Mouse (Mus musculus) intestine, embryonic 14.5 days (tissue): Measurements from ENCODE around the gene Slc22a7. TPM values are rescaled to one million over a fixed set of nuclear protein-coding genes. Genes with fewer than 3 reads are reported as not detected.

ENCODE experiments used
- ATAC-seq: fragments of 200-750 bp; cut with Nextera tagmentation; replicated peaks from 2 replicates; pipeline ENCODE4 v1.8.0; 2017; ENCODE audit warnings: low read depth, moderate number of reproducible peaks, moderate TSS enrichment, moderate library complexity; ENCODE audit not compliant: low FRiP score, low TSS enrichment
- DNase-seq: peaks from one replicate; pipeline ENCODE4 v3.0.0-alpha.2; 2018; ENCODE audit warnings: low spot score
- H3K27ac ChIP-seq: fragments of 300-500 bp; sonication (generic); 2 replicates; pipeline ENCODE4 v1.5.1; 2014; ENCODE audit warnings: low read depth, mild to moderate bottlenecking, control low read depth
- H3K27me3 ChIP-seq: fragments of 300-500 bp; sonication (generic); replicated peaks from 2 replicates; pipeline ENCODE4 v1.6.1; 2014; ENCODE audit warnings: low read length, control low read depth; ENCODE audit not compliant: control insufficient read depth, insufficient read depth
- H3K36me3 ChIP-seq: fragments of 300-500 bp; sonication (generic); 2 replicates; pipeline ENCODE4 v1.6.1; 2014; ENCODE audit warnings: low read length, control low read depth; ENCODE audit not compliant: control insufficient read depth, insufficient read depth
- H3K4me1 ChIP-seq: fragments of 300-500 bp; sonication (generic); replicated peaks from 2 replicates; pipeline ENCODE4 v1.6.1; 2014; ENCODE audit warnings: low read length, control low read depth, mixed read lengths; ENCODE audit not compliant: control insufficient read depth, insufficient read depth
- H3K4me2 ChIP-seq: fragments of 300-500 bp; sonication (generic); 2 replicates; pipeline ENCODE4 v1.6.1; 2014; ENCODE audit warnings: low read length
- H3K4me3 ChIP-seq: fragments of 300-500 bp; sonication (generic); 2 replicates; pipeline ENCODE4 v1.5.1; 2014; ENCODE audit warnings: low read depth, low read length, control low read depth, mixed read lengths
- H3K9ac ChIP-seq: fragments of 300-500 bp; sonication (generic); 2 replicates; pipeline ENCODE4 v1.6.1; 2014; ENCODE audit warnings: mild to moderate bottlenecking, low read length
- H3K9me3 ChIP-seq: fragments of 300-500 bp; sonication (generic); 2 replicates; pipeline ENCODE4 v1.6.1; 2016; ENCODE audit warnings: low read length, control low read depth; ENCODE audit not compliant: control insufficient read depth
- WGBS: fragments of 180-500 bp; shearing (Covaris S2); extraction: QIAGEN DNeasy Blood & Tissue Kit; methylation state at CpG from one replicate; pipeline ENCODE4 v1.1.7; 2014; 5-methylcytosine and 5-hydroxymethylcytosine counted together
- polyA plus RNA-seq: library from polyadenylated mRNA; unstranded; fragments of >200 nt; fragmentation: Nextera tagmentation; extraction: Ambion mirVana; gene quantifications from 2 replicates; pipeline ENCODE4 v1.2.1, GENCODE M21; 2014

Gene Slc22a7
- polyA plus RNA-seq, 1 experiment from 2014 or later: not detected

DNA sequence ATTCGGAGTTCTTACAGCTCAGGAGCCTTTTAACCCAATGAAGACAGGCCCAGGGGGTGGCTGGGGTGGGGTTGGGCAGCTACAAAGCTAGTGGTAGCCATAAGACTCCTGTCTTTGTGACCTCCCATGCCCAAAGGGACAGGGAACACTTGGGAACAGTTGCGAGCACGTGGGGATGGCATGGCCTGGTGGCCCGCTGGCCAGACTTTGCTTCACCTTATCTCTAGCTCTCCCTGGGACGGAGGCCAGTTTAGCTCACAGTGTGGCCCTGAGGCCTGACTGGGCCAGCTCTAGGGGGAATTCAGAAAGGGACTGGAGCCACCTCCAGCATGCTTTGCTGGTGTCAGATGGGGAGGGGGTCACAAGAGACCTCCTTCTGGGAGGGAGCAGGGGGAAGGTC, 24.0 kb upstream of the Slc22a7 start:
- ATAC-seq (no peak), DNase-seq (no peak)
- no peaks in the 10 kb centered on the region for H3K36me3 ChIP-seq
- H3K4me2 ChIP-seq: no peak overlapping the region
- no peak overlapping the region for H3K4me3 ChIP-seq
- peaks cover 8% of the 10 kb centered on the region; the same call in 1 of the 2 replicates for H3K4me1 ChIP-seq
- WGBS: 83% methylated on average over 5 of the region's 5 CpGs
- peaks cover 43% of the 10 kb centered on the region for H3K27me3 ChIP-seq
- H3K9ac ChIP-seq: no peak overlapping the region
- no peak overlapping the region for H3K27ac ChIP-seq
- no peaks in the 10 kb centered on the region for H3K9me3 ChIP-seq

DNA sequence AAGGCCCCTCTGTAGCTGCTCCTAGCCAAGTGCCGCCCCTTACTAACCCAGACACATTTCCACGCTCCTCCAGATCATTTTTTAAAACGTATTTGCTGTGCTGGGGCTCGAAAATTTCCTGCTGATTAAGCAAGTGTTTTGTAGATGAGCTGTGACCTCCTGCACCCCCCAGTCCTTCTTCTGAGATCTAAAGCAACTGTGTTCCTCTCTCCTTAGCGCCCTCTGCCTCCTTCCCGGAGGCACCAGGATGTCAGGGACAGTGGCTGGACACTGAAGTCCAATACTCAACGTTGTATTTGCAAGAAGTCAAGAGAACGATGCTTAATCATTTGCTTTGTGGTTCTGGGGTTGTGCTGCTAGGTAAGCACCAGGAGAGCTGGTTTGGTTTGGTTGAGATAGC, 23.1 kb upstream of the Slc22a7 start:
- Histone ChIP-seq H3K4me3 (peak overlapping the region; percentile 38), H3K4me2 (peak overlapping the region; percentile 61), H3K27me3 (peaks cover 50% of the 10 kb centered on the region), H3K36me3 (no peaks in the 10 kb centered on the region), H3K27ac (no peak overlapping the region), H3K9me3 (no peaks in the 10 kb centered on the region), H3K4me1 (peaks cover 8% of the 10 kb centered on the region; the same call in 1 of the 2 replicates), H3K9ac (peak overlapping the region; percentile 30)
- 12% methylated on average over 8 of the region's 8 CpGs for WGBS
- DNase-seq: no peak
- ATAC-seq: no peak

DNA sequence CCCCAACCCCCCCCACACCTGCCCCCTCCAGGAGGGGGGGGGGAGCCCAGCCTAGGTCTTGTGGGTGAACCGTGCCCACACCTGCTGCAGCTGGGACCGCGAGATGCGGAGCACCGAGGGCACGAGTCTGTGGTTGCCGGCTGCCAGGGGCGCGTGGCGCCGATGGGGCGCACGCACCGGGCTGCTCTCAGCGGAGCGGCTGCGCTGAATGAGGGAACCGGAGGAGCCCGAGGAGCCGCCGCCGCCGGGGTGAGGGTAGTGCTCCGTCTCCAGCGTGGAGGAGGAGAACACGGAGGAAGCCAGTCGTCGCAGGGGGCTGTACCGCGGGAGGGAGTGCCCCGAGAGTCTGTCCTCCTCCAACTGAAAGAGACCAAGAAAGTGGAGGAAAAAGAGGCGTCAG, 22.4 kb upstream of the Slc22a7 start:
- Histone ChIP-seq H3K4me2 (peak overlapping the region; percentile 61), H3K27ac (no peak overlapping the region), H3K9ac (peak overlapping the region; percentile 30), H3K4me3 (peak overlapping the region; percentile 38), H3K9me3 (no peaks in the 10 kb centered on the region), H3K27me3 (peaks cover 57% of the 10 kb centered on the region), H3K4me1 (peaks cover 8% of the 10 kb centered on the region; the same call in 1 of the 2 replicates), H3K36me3 (no peaks in the 10 kb centered on the region)
- no peak for ATAC-seq
- DNase-seq: no peak
- WGBS: 1% methylated on average over 32 of the region's 32 CpGs

DNA sequence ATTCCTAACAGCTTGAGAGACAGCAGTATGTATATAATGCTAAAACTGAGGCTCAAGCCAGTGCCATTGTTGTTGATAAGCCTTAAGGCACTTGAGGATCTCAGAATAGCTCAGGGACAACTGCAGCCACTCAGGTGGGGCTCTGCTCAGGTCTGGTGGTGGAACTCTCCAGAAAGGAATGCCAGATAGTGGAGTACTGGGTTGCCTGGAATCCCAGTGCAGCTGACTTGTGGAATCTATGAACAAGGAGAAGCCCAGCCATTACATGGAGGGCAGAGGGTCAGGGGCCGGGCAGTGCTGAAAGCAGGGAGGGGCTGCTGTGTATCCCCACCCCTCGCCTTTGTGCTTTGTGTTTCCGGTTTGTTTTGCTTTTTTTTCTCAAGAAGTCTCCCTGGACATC, 20.2 kb upstream of the Slc22a7 start:
- no peaks in the 10 kb centered on the region for H3K36me3 ChIP-seq
- no peak overlapping the region for H3K4me2 ChIP-seq
- H3K4me3 ChIP-seq: no peak overlapping the region
- 36% methylated on average over 3 of the region's 3 CpGs for WGBS
- H3K27me3 ChIP-seq: peaks cover 79% of the 10 kb centered on the region
- DNase-seq: no peak
- ATAC-seq: no peak
- H3K9me3 ChIP-seq: no peaks in the 10 kb centered on the region
- H3K4me1 ChIP-seq: peaks cover 15% of the 10 kb centered on the region
- H3K27ac ChIP-seq: no peak overlapping the region
- no peak overlapping the region for H3K9ac ChIP-seq

DNA sequence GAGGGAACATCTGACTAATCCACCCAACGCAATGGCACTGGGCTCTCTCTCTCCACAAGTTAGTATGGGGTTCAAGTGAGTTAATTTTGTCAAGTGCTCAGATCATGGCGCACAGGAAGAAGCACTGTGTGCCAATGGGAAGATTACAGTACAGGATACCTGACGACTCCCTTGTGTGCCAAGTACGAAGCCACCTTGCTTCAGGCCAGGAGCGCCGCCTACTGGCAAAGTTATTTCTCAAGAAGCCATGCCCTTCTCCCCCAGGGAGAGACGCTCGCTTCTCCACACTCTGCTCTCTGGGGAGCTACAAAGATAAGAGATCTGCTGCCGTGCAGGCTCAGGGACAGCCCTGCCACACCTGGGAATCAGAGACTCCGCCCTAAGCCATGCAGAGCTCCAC, 19.5 kb upstream of the Slc22a7 start:
- peaks cover 15% of the 10 kb centered on the region for H3K4me1 ChIP-seq
- peaks cover 86% of the 10 kb centered on the region for H3K27me3 ChIP-seq
- 14% methylated on average over 10 of the region's 10 CpGs for WGBS
- no peak overlapping the region for H3K27ac ChIP-seq
- DNase-seq (no peak), ATAC-seq (no peak)
- no peaks in the 10 kb centered on the region for H3K36me3 ChIP-seq
- no peaks in the 10 kb centered on the region for H3K9me3 ChIP-seq
- no peak overlapping the region for H3K4me2 ChIP-seq
- no peak overlapping the region for H3K9ac ChIP-seq
- no peak overlapping the region for H3K4me3 ChIP-seq

GRCm38 (mm10) chr17:46455110-46455691, 16.9 kb upstream of the Slc22a7 start:
- Histone ChIP-seq H3K9ac (no peak overlapping the region), H3K36me3 (no peaks in the 10 kb centered on the region), H3K27ac (no peak overlapping the region), H3K4me2 (peak overlapping the region; percentile 64), H3K4me3 (peak overlapping the region; percentile 25), H3K27me3 (peaks cover 74% of the 10 kb centered on the region), H3K9me3 (no peaks in the 10 kb centered on the region), H3K4me1 (peaks cover 7% of the 10 kb centered on the region; the same call in 1 of the 2 replicates)
- WGBS: 1% methylated on average over 33 of the region's 33 CpGs
- ATAC-seq (peak; percentile 30), DNase-seq (no peak)

GRCm38 (mm10) chr17:46454539-46454938, 16.3 kb upstream of the Slc22a7 start:
- no peaks in the 10 kb centered on the region for H3K36me3 ChIP-seq
- H3K27me3 ChIP-seq: peaks cover 67% of the 10 kb centered on the region
- WGBS: under 1% methylated on average over 9 of the region's 9 CpGs
- H3K27ac ChIP-seq: no peak overlapping the region
- peak overlapping the region; percentile 64 for H3K4me2 ChIP-seq
- H3K9me3 ChIP-seq: no peaks in the 10 kb centered on the region
- H3K4me1 ChIP-seq: peaks cover 7% of the 10 kb centered on the region; the same call in 1 of the 2 replicates
- ATAC-seq (no peak), DNase-seq (no peak)
- peak overlapping the region; percentile 25; the same call in 1 of the 2 replicates for H3K4me3 ChIP-seq
- no peak overlapping the region for H3K9ac ChIP-seq

DNA sequence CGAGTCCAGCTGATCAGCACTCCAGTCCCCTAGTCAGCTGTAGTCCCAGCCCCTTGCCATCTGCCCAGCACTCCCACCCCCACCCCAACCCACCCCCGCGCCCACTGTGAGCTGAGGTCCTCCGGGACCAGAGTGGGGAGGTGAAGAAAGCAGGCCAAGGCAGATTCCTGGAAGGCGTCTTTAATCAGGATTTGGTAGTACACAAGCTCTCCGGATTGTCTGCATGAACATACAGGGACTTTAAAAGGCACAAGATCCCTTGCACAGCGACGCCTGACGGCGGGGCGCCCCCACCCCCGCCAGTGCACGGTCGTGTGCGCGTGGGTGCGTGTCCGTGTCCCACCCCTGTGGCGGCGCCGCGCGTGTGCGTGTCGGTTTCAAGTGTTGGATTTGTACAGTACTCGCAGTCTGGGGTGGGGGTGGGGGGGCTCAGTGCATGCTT, 15.7 kb upstream of the Slc22a7 start:
- Histone ChIP-seq H3K27me3 (peaks cover 62% of the 10 kb centered on the region), H3K9ac (no peak overlapping the region), H3K9me3 (no peaks in the 10 kb centered on the region), H3K4me1 (peaks cover 7% of the 10 kb centered on the region; the same call in 1 of the 2 replicates), H3K27ac (no peak overlapping the region), H3K36me3 (no peaks in the 10 kb centered on the region), H3K4me3 (peak overlapping the region; percentile 23), H3K4me2 (peak overlapping the region; percentile 64)
- DNase-seq (no peak), ATAC-seq (no peak)
- WGBS: 2% methylated on average over 26 of the region's 26 CpGs
